Comparison of ENCODE assay signal across 20 mouse cellular contexts in the genomic region with DNA sequence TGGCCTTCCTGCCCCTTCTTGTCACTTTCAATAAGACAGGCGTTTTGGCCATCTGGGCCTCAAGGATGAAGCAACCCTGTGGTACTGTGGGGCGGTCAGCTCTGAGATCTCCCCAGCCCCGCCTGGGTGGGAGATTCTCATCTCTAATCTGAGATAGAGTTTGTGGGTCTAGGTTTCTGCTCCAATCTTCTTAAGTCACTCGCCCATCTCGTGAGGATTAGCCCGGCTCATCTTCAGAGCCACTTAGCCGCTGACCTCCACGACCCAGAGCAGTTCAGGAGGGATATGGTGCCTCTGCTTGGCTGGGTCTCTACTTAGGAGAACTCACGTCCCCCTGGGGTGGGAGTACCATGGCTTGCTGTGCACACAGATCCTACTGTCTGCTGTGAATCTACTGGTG.
"Had no signal": no experiment of that assay in that cellular context is flagged by ENCODE, and none has a peak within 500 bp of the region (broad histone marks: within the 10 kb centered on the region; RNA-seq: fewer than 3 reads in every experiment).

No protein-coding gene starts in this region.

- H3K4me3 ChIP-seq: kidney, embryonic 15.5 days; layer of hippocampus, adult 2 months; limb, embryonic 10.5 days; limb, embryonic 13.5 days; liver, embryonic 12.5 days; liver, embryonic 15.5 days; midbrain, embryonic 15.5 days; neural tube, embryonic 12.5 days; neural tube, embryonic 15.5 days; stomach, embryonic 15.5 days had no signal

- ATAC-seq: inflammation-experienced regulatory T-cells, adult 6 months; liver, embryonic 12.5 days; midbrain, embryonic 15.5 days had no signal

- H3K36me3 ChIP-seq: kidney, embryonic 15.5 days; limb, embryonic 10.5 days; limb, embryonic 13.5 days; liver, embryonic 12.5 days; liver, embryonic 15.5 days; midbrain, embryonic 15.5 days; neural tube, embryonic 12.5 days; neural tube, embryonic 15.5 days; stomach, embryonic 15.5 days had no signal

- H3K9ac ChIP-seq: kidney, embryonic 15.5 days; limb, embryonic 13.5 days; liver, embryonic 12.5 days; liver, embryonic 15.5 days; midbrain, embryonic 15.5 days; neural tube, embryonic 12.5 days; neural tube, embryonic 15.5 days; stomach, embryonic 15.5 days had no signal

- H3K4me2 ChIP-seq: kidney, embryonic 15.5 days; limb, embryonic 13.5 days; liver, embryonic 12.5 days; liver, embryonic 15.5 days; midbrain, embryonic 15.5 days; neural tube, embryonic 12.5 days; neural tube, embryonic 15.5 days; stomach, embryonic 15.5 days had no signal

- H3K27me3 ChIP-seq: kidney, embryonic 15.5 days; limb, embryonic 13.5 days; liver, embryonic 15.5 days; midbrain, embryonic 15.5 days; neural tube, embryonic 12.5 days; neural tube, embryonic 15.5 days; stomach, embryonic 15.5 days had no signal

- DNase-seq: kidney, adult 8-10 months; layer of hippocampus, adult 9-11 months; liver; lung, adult 2 months; lung, postnatal 14 days; lung, postnatal 4 days; right cerebral cortex, postnatal 25 days; spleen, adult 18-20 months; thymus, postnatal 25 days had no signal

- H3K4me1 ChIP-seq: kidney, embryonic 15.5 days; limb, embryonic 13.5 days; midbrain, embryonic 15.5 days; neural tube, embryonic 12.5 days; neural tube, embryonic 15.5 days; stomach, embryonic 15.5 days had no signal

- H3K27ac ChIP-seq: kidney, embryonic 15.5 days; layer of hippocampus, adult 2 months; limb, embryonic 10.5 days; limb, embryonic 13.5 days; liver, embryonic 12.5 days; liver, embryonic 15.5 days; midbrain, embryonic 15.5 days; neural tube, embryonic 12.5 days; neural tube, embryonic 15.5 days; stomach, embryonic 15.5 days had no signal

- H3K9me3 ChIP-seq: kidney, embryonic 15.5 days; limb, embryonic 10.5 days; liver, embryonic 12.5 days; liver, embryonic 15.5 days; midbrain, embryonic 15.5 days; neural tube, embryonic 12.5 days; neural tube, embryonic 15.5 days; stomach, embryonic 15.5 days had no signal
